Mouse (Mus musculus) CH12.LX (cell line): ENCODE measurements around the gene Bcl6b.

Experiments used
- CHD2 ChIP-seq: IDR thresholded peaks from 2 replicates; pipeline ENCODE4 v1.6.1; 2011; ENCODE audit warnings: low read length, improper control_type of control experiment
- CTCF ChIP-seq, 2 experiments: IDR thresholded peaks in 1 of 2; conservative IDR thresholded peaks in 1 of 2; 2 replicates each; pipeline ENCODE4 v1.5.1; 2011 to 2012; ENCODE audit warnings: low read depth in 2 of 2, low read length in 2 of 2, improper control_type of control experiment in 1 of 2, inconsistent platforms in 1 of 2, mild to moderate bottlenecking in 1 of 2, moderate library complexity in 1 of 2
- EP300 ChIP-seq: IDR thresholded peaks from 2 replicates; pipeline ENCODE4 v1.6.1; 2011; ENCODE audit warnings: low read length, improper control_type of control experiment
- GABPA ChIP-seq: IDR thresholded peaks from 2 replicates; pipeline ENCODE4 v1.6.1; 2012; ENCODE audit warnings: low read depth, low read length, improper control_type of control experiment, inconsistent platforms; ENCODE audit not compliant: insufficient replicate concordance
- HCFC1 ChIP-seq: IDR thresholded peaks from 2 replicates; pipeline ENCODE4 v1.6.1; 2012; ENCODE audit warnings: low read depth, mild to moderate bottlenecking, inconsistent platforms, low read length, improper control_type of control experiment
- JUN ChIP-seq: IDR thresholded peaks from 2 replicates; pipeline ENCODE4 v1.6.1; 2011; ENCODE audit warnings: low read depth, mild to moderate bottlenecking, low read length, improper control_type of control experiment, moderate library complexity; ENCODE audit not compliant: insufficient read depth
- MAFK ChIP-seq: IDR thresholded peaks from 2 replicates; pipeline ENCODE4 v1.6.1; 2011; ENCODE audit warnings: low read length, improper control_type of control experiment; ENCODE audit not compliant: insufficient replicate concordance
- NELFE ChIP-seq: IDR thresholded peaks from 2 replicates; pipeline ENCODE4 v1.6.1; 2011; ENCODE audit warnings: low read depth, low read length, improper control_type of control experiment
- POLR2A ChIP-seq: IDR thresholded peaks from 2 replicates; pipeline ENCODE4 v1.6.1; 2011; ENCODE audit warnings: low read depth, mild to moderate bottlenecking, improper control_type of control experiment, low read length
- SIN3A ChIP-seq: IDR thresholded peaks from 2 replicates; pipeline ENCODE4 v1.6.1; 2012; ENCODE audit warnings: low read length, improper control_type of control experiment, inconsistent platforms
- TCF12 ChIP-seq: IDR thresholded peaks from 2 replicates; pipeline ENCODE4 v1.6.1; 2014; ENCODE audit warnings: low read depth, mild to moderate bottlenecking, inconsistent platforms, low read length, improper control_type of control experiment
- USF1 ChIP-seq: IDR thresholded peaks from 2 replicates; pipeline ENCODE4 v1.6.1; 2014; ENCODE audit warnings: low read depth, mild to moderate bottlenecking, inconsistent platforms, low read length, improper control_type of control experiment
- ZC3H11A ChIP-seq: IDR thresholded peaks from 2 replicates; pipeline ENCODE4 v1.6.1; 2012; ENCODE audit warnings: low read depth, mild to moderate bottlenecking, inconsistent platforms, low read length, improper control_type of control experiment
- ZKSCAN1 ChIP-seq: IDR thresholded peaks from 2 replicates; pipeline ENCODE4 v1.6.1; 2012; ENCODE audit warnings: low read depth, inconsistent platforms, low read length, improper control_type of control experiment, borderline replicate concordance

DNA sequence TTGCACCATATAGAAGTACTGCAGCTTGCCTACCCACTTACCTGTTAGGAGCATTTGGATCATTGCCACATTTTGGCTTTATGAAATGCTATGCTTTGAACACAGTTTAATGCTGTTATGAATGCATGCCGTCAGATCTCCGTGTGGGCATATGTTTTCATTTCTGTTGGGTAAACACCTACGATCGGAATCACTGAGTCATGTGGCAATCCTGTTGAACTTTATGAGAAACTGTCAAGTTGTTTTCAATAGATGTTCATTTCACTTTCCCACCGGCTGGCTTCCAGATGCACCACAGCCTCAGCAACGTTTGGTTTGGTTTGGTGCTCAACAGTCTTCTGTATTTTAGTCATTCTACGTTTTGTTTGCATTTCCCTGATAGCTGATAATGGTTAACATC lies 42.0 kb upstream of the Bcl6b start:
- TF ChIP-seq CTCF (conservative IDR thresholded peaks at IDR 0.05 in 1 of 2, IDR thresholded peaks at IDR 0.05 in 1 of 2; ENCODE audit: low read depth in 2 of 2, low read length in 2 of 2) (no peak), EP300 (no peak), CHD2 (no peak), USF1 (no peak), JUN (no peak), HCFC1 (no peak), ZC3H11A (no peak), SIN3A (no peak), POLR2A (no peak), TCF12 (no peak), GABPA (no peak), ZKSCAN1 (no peak), NELFE (no peak), MAFK (no peak)
